Mouse (Mus musculus) C2C12 (cell line): Measurements from ENCODE around the gene Ppp6c. TPM values are rescaled to one million over a fixed set of nuclear protein-coding genes. Genes with fewer than 3 reads are reported as not detected.

Experiments
- H3K27me3 ChIP-seq: one replicate; pipeline ENCODE4 v1.6.1; 2011; ENCODE audit not compliant: control insufficient read depth, insufficient read depth, insufficient read length
- H3K36me3 ChIP-seq: one replicate; pipeline ENCODE4 v1.6.1; 2011; ENCODE audit not compliant: control insufficient read depth, insufficient read depth
- H3K4me3 ChIP-seq: one replicate; pipeline ENCODE4 v1.5.1; 2011; ENCODE audit warnings: mild to moderate bottlenecking, control low read depth; ENCODE audit not compliant: poor library complexity, insufficient read depth, severe bottlenecking
- H3K79me2 ChIP-seq: one replicate; pipeline ENCODE4 v1.6.1; 2011; ENCODE audit not compliant: control insufficient read depth, insufficient read depth
- H3K79me3 ChIP-seq: one replicate; pipeline ENCODE4 v1.6.1; 2011; ENCODE audit warnings: low read depth, control low read depth
- H3ac ChIP-seq: one replicate; pipeline ENCODE3; 2011; ENCODE audit warnings: low read depth; ENCODE audit not compliant: control insufficient read depth, insufficient read length
- CEBPB ChIP-seq: IDR thresholded peaks from one replicate; pipeline ENCODE4 v1.6.1; 2011; ENCODE audit warnings: low read depth, mild to moderate bottlenecking, control low read depth, moderate library complexity
- CTCF ChIP-seq: IDR thresholded peaks from one replicate; pipeline ENCODE4 v1.5.1; 2011; ENCODE audit not compliant: control insufficient read depth, insufficient read depth, insufficient read length
- FOSL1 ChIP-seq: IDR thresholded peaks from one replicate; pipeline ENCODE4 v1.8.0; 2011; ENCODE audit warnings: mild to moderate bottlenecking, low read length; ENCODE audit not compliant: poor library complexity, insufficient read depth, severe bottlenecking
- MAX ChIP-seq: IDR thresholded peaks from one replicate; pipeline ENCODE4 v1.6.1; 2011; ENCODE audit warnings: mild to moderate bottlenecking, control low read depth
- MYOD1 ChIP-seq: IDR thresholded peaks from one replicate; pipeline ENCODE4 v1.6.1; 2011; ENCODE audit warnings: low read depth; ENCODE audit not compliant: control insufficient read depth, insufficient read length
- MYOG ChIP-seq: IDR thresholded peaks from one replicate; pipeline ENCODE4 v1.6.1; 2011; ENCODE audit not compliant: control insufficient read depth, insufficient read length; ENCODE audit errors: extremely low read depth
- USF1 ChIP-seq: IDR thresholded peaks from one replicate; pipeline ENCODE4 v1.6.1; 2011; ENCODE audit warnings: low read depth, mild to moderate bottlenecking, control low read depth, moderate library complexity
- polyA plus RNA-seq: library from polyadenylated mRNA; unstranded; fragments of >200 nt; fragmentation: generic; extraction: Trizol; gene quantifications from one replicate; pipeline ENCODE4 v1.2.1, GENCODE M21; 2012; ENCODE audit warnings: missing spikeins

Gene Ppp6c
- polyA plus RNA-seq, 1 experiment, result 29.8 TPM

- H3K4me3 ChIP-seq, result no peak overlapping the region
- TF ChIP-seq MYOD1 (no peak), CTCF (no peak), CEBPB (no peak), USF1 (no peak), MYOG (no peak), FOSL1 (no peak), MAX (no peak)
- no peak overlapping the region for H3ac ChIP-seq
- peaks cover 99% of the 10 kb centered on the region for H3K79me3 ChIP-seq
- peaks cover 1% of the 10 kb centered on the region for H3K36me3 ChIP-seq
- no peaks in the 10 kb centered on the region for H3K27me3 ChIP-seq
- peaks cover 100% of the 10 kb centered on the region for H3K79me2 ChIP-seq
Observed at GRCm38 (mm10) chr2:39220010-39220409, 6.2 kb downstream of the Ppp6c start.

GRCm38 (mm10) chr2:39219034-39219433 is 7.2 kb downstream of the Ppp6c start:
- Histone ChIP-seq H3ac (no peak overlapping the region), H3K79me3 (peaks cover 97% of the 10 kb centered on the region), H3K79me2 (peaks cover 100% of the 10 kb centered on the region), H3K36me3 (peaks cover 5% of the 10 kb centered on the region), H3K27me3 (no peaks in the 10 kb centered on the region), H3K4me3 (no peak overlapping the region)
- no peak for TF ChIP-seq MAX
- TF ChIP-seq MYOG, result no peak
- no peak for TF ChIP-seq FOSL1
- no peak for TF ChIP-seq CTCF
- no peak for TF ChIP-seq CEBPB
- TF ChIP-seq MYOD1, result no peak
- TF ChIP-seq USF1, result no peak

GRCm38 (mm10) chr2:39217150-39217549 is 9.1 kb downstream of the Ppp6c start:
- Histone ChIP-seq H3K4me3 (no peak overlapping the region), H3ac (no peak overlapping the region), H3K27me3 (no peaks in the 10 kb centered on the region), H3K79me2 (peaks cover 97% of the 10 kb centered on the region), H3K36me3 (peaks cover 5% of the 10 kb centered on the region), H3K79me3 (peaks cover 90% of the 10 kb centered on the region)
- TF ChIP-seq MYOG (no peak), MAX (no peak), USF1 (no peak), CTCF (no peak), MYOD1 (no peak), FOSL1 (no peak), CEBPB (no peak)

GRCm38 (mm10) chr2:39210738-39211137 is 15.5 kb downstream of the Ppp6c start:
- H3K36me3 ChIP-seq, result peaks cover 23% of the 10 kb centered on the region
- H3K27me3 ChIP-seq, result no peaks in the 10 kb centered on the region
- H3K4me3 ChIP-seq, result no peak overlapping the region
- TF ChIP-seq CEBPB (no peak), FOSL1 (no peak), MYOD1 (no peak), USF1 (no peak), MYOG (no peak), CTCF (no peak)
- peaks cover 43% of the 10 kb centered on the region for H3K79me3 ChIP-seq
- no peak overlapping the region for H3ac ChIP-seq
- H3K79me2 ChIP-seq, result peaks cover 55% of the 10 kb centered on the region

- TF ChIP-seq CEBPB (no peak), CTCF (no peak), USF1 (no peak), FOSL1 (no peak), MYOD1 (no peak)
- Histone ChIP-seq H3K79me3 (peaks cover 2% of the 10 kb centered on the region), H3K36me3 (peaks cover 27% of the 10 kb centered on the region), H3K4me3 (no peak overlapping the region), H3ac (no peak overlapping the region), H3K27me3 (no peaks in the 10 kb centered on the region), H3K79me2 (no peaks in the 10 kb centered on the region)
Observed at GRCm38 (mm10) chr2:39203359-39203758, 22.9 kb downstream of the Ppp6c start.

- no peak overlapping the region for H3ac ChIP-seq
- no peaks in the 10 kb centered on the region for H3K79me2 ChIP-seq
- H3K4me3 ChIP-seq, result no peak overlapping the region
- no peaks in the 10 kb centered on the region for H3K27me3 ChIP-seq
- H3K79me3 ChIP-seq, result no peaks in the 10 kb centered on the region
- peaks cover 9% of the 10 kb centered on the region for H3K36me3 ChIP-seq
- no peak for TF ChIP-seq CEBPB
- no peak for TF ChIP-seq MAX
- no peak for TF ChIP-seq CTCF
- TF ChIP-seq MYOG, result no peak
- TF ChIP-seq FOSL1, result no peak
- no peak for TF ChIP-seq USF1
- no peak for TF ChIP-seq MYOD1
Observed at GRCm38 (mm10) chr2:39194809-39195208, 31.4 kb downstream of the Ppp6c start.
